Mouse (Mus musculus): Measurements from ENCODE around the gene Ebf1.

Gene Ebf1

DNA sequence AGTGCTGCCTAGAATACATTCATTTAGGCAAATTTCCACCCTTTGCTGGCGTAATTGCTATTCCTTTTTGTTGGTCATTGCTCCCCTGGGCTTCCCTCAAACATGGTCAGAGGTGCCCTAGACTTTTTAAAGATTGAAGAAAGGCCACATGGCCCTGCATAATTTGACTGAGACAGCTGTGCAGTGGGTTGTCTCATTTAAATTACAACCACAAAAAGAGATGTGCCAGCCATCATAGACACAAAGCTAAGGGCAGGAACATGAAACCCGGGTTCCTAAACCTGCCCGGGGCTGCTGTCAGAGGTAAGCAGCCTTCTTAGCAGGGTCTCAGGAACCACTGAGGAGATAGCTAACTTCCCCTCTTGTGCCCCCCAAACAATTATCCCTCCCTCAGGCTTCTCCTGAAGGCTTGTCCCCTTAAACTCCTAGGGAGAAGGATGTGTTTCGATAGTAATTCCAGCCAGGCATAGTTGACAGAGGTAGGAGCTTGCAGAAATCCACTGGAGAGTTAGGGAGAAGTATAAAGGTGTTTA lies 46.6 kb downstream of the Ebf1 start:
- DNase-seq (ENCODE audit: low spot score) = no peak

GRCm38 (mm10) chr11:44665156-44665682 lies 48.1 kb downstream of the Ebf1 start:
- peak; percentile 58 for DNase-seq (ENCODE audit: low spot score)

DNA sequence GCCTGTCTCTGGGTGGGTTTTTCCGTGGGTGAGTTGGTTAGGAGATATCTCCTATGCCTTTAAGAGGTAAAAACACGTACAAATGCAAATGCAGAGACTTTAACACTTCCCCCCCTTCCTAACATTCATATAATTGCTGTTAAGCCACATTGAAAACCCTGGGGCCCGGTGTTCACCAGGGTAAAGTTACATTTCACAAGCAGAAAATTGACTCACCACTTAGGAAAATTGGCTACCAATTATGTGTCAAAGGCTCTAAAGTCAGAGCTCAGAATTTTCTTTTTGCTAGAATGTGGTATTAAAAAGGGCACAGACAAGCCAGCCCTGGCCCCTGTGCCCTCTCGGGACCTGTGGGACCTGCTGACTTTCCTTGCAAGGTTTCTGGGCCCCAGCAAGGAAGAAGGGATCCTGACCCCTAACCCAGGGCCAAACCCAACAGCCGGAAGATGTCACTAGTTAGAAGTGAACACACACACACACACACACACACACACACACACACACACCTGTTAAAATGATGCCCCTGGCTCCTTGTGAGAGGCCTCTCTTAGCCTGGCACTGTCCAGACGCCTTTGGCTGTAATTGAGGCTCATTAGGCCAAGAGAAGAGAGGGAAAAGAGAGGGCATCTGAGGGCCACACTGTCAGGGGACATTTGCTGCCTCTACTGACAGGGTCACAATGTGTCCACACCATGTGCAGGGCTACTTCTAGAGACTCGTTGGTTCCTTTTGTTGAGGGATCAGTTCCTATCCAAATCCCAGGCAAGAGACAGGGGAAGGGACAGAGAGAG lies 48.8 kb downstream of the Ebf1 start:
- DNase-seq (ENCODE audit: low spot score) = no peak

GRCm38 (mm10) chr11:44666741-44667140 lies 49.6 kb downstream of the Ebf1 start:
- no peak for DNase-seq (ENCODE audit: low spot score)

GRCm38 (mm10) chr11:44681306-44681705 lies 64.2 kb downstream of the Ebf1 start:
- no peak for DNase-seq (ENCODE audit: low spot score)

- no peak for DNase-seq (ENCODE audit: low spot score)
Observed at GRCm38 (mm10) chr11:44681995-44682394, 64.9 kb downstream of the Ebf1 start.

DNA sequence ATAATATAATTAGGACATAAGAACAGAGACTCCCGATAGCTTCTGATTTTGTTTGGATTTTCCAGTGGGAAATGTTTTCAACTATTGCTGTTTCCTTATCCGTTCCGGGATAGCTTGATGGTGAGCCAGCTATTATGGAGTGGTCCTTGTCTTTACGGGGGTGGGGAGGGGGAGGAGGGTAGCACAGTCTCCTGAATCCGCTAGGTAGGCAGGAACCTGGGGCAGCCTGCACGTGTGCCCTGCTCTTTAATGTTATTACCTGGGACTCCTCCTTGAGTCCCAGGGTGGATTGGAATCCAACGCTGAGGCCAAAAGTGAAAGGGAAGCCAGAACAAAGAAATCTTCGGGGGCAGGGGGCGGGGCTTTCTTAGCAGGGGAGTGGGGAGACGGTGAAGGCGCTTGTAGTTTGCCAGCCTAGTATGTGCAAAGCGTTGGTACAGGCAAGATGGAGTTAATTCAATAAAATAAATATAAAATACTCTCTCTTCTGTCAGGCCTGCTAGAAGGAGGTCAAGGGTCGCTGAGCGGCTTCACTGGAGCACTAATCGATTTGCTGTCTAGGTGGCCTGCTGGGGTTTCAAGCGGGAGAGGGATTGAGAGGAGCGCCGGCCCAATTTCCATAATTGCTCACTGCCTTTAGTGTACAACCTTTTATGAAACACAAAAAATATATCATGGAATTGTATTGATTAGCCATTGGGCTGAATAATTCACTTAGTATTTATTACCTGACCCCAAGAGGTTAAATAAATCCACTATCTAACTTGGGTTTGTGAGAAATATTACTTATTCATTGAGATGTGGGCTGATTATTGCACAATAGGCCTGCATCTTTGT lies 65.8 kb downstream of the Ebf1 start:
- DNase-seq (ENCODE audit: low spot score) = peak; percentile 63

GRCm38 (mm10) chr11:44684486-44685076 lies 67.5 kb downstream of the Ebf1 start:
- no peak for DNase-seq (ENCODE audit: low spot score)

- DNase-seq (ENCODE audit: low spot score) = no peak
Observed at GRCm38 (mm10) chr11:44685129-44685528, 68.0 kb downstream of the Ebf1 start.

- DNase-seq (ENCODE audit: low spot score) = no peak
Observed at GRCm38 (mm10) chr11:44685911-44686361, 68.8 kb downstream of the Ebf1 start.

GRCm38 (mm10) chr11:44686378-44686777 lies 69.3 kb downstream of the Ebf1 start:
- DNase-seq (ENCODE audit: low spot score) = no peak

DNA sequence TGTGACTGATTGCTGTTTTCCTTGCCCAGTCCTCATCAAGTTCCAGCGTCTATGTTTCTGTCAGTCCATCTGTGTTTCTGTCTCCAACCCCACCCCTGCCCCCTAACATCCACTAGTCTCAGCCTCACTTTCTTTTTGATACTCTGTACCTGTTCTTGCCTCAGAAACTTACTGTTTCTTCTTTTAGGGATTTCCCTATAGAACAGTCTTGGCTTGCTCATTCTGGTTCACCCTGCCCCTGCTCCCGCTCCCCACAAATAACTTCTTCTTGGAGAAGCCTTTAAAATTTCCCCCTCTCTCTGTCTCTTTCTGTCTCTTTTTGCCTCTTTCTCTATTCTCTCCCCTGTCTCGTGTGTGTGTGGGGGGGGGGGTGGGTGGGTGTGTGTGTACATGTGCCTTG lies 71.4 kb downstream of the Ebf1 start:
- DNase-seq (ENCODE audit: low spot score) = no peak

DNA sequence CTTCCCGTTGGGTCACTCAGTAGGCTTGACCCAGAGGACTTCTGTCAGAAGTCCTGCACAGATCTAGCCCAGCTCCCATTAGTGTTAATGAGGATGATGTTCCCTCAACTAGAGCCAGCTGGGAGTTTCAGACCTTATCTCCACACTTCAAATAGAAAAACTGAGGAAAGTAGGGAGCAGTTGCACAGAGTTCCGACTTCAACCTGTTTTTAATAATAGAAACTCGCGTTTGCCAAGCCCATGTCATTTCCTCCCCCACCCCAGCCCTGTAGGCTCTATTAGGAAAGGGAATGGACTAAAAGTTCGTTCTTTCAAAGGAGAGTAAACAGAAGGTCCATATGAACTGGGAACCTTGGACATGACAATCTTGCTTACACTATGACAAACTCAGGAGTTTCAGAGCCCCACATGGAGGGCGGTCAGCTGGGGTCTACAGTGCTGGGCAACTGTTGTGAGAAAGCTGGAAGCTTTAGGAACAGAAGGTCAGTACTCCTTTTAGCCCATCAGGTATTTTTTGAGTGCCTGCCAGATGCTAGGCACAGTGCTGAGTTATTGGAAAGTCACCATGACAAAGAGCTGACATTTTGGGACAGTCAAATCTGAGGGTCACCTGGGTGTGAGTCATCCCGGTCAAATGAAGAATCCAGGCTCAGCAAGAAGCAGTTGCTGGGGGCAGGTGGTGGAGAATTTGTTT lies 72.6 kb downstream of the Ebf1 start:
- no peak for DNase-seq (ENCODE audit: low spot score)

- DNase-seq (ENCODE audit: low spot score) = no peak
Observed at GRCm38 (mm10) chr11:44690265-44690572, 73.1 kb downstream of the Ebf1 start.

DNA sequence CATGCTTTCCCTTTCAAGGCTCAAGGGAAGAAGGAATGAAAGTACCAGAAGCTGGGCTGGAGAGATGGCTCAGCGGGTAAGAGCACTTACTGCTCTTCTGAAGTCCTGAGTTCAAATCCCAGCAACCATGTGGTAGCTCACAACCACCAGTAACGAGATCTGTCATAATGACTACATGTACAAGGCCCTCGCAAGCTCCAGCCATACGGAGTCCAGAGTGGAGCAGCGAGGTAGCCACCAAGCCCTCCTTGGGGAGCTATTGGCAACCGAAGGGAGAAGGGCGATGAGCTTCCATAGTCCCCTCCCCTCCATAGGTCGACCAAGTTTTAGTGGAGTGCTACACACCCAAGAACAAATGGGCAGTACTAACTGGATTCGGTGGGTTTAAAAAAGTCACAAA lies 78.3 kb downstream of the Ebf1 start:
- DNase-seq (ENCODE audit: low spot score) = no peak

- peak; percentile 77 for DNase-seq (ENCODE audit: low spot score)
Observed at GRCm38 (mm10) chr11:44696539-44697201, 79.6 kb downstream of the Ebf1 start.

DNA sequence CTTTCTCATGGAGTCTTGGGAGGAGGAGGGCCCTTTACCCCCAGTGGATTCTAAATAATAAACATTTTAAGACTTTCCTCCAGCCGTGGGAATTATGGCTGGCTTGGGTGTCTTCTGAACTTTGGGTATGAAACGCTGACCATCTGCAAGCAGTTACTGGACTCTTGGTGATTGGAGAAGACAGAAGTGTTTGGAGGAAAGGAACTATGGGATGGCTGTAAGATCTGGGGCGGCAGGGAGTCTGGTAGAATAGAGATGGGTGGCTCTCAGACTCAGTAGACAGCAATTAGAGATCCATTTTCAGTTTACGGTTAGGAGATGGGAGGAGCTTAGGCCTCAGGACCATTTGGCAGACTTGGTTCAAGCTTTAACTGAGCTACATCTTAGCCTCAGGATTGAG lies 83.1 kb downstream of the Ebf1 start:
- DNase-seq (ENCODE audit: low spot score) = no peak

DNA sequence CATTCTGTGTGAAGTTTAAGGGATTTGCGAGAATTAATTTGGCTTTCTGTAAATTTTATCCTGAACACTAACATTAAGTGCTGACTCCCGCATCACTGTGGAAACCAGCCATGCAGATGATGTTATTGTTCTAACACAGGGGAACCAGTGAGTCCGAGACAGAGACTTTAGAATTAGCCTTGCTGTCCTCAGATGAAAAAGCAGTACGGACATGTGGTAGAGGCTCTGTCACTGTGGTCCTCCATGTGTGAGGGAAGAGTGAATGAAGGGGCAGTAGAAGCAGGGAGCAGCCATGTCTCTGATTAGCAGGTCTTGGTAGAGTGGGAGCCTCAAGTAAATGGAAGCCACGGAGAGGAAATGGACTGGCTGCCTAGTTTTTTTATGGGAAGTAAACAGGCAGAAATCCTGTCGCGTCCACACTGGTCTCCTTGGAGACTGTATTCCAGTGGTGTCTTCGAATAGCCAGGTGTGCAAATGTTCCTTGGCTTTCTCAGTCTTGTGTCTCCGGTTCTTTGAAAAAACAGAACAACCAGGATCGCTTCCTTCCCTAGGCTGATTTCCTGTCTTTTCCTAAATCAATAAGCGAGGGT lies 84.2 kb downstream of the Ebf1 start:
- peak; percentile 45 for DNase-seq (ENCODE audit: low spot score)

DNA sequence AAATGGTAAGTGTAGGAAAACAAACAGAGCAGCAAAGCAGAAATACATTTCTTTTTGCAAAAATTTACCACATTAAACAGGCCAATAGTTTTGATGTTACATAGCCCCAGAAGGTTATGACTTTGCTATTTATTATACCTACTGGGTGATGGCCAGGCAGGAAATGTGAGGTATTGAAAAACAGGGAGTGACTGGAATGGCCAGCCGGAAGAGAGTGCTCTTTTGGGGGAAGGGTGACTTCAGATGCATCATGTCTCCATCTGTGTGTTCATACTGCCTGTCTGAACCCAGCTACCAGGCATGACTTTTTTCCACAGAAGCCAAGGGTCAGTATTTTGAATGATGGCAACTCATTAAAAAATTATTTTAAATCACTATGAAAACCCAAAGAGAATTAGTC lies 84.7 kb downstream of the Ebf1 start:
- DNase-seq (ENCODE audit: low spot score) = no peak

GRCm38 (mm10) chr11:44702716-44703486 lies 85.8 kb downstream of the Ebf1 start:
- no peak for DNase-seq (ENCODE audit: low spot score)

Data from retina, embryonic 14.5 days (tissue).